Mouse (Mus musculus) heart, postnatal 0 days (tissue): Measurements from ENCODE around the gene Itpr1.

Source experiments
- CTCF ChIP-seq: IDR thresholded peaks from 2 replicates; pipeline ENCODE4 v1.5.1; 2016; ENCODE audit warnings: antibody characterized with exemption, control low read depth, low read depth
- EP300 ChIP-seq: IDR thresholded peaks from 2 replicates; pipeline ENCODE4 v1.6.1; 2016; ENCODE audit warnings: antibody characterized with exemption, low read depth

GRCm38 (mm10) chr6:108553013-108553412 lies 340.1 kb downstream of the Itpr1 start:
- TF ChIP-seq CTCF (no peak), EP300 (no peak)
